Mouse (Mus musculus) ES-E14 (cell line): ENCODE results near the gene Srgap2. TPM values are rescaled to one million over a fixed set of nuclear protein-coding genes. Genes with fewer than 3 reads are reported as not detected.

Experiments
- DNase-seq: peaks from one replicate; pipeline ENCODE4 v3.0.0-alpha.2; 2013; ENCODE audit warnings: low read depth, low spot score
- H3K27ac ChIP-seq: 2 replicates; pipeline ENCODE4 v1.5.1; 2012; ENCODE audit warnings: low read depth, mild to moderate bottlenecking, low read length, moderate library complexity, mixed read lengths; ENCODE audit not compliant: poor library complexity, insufficient read depth, severe bottlenecking
- H3K36me3 ChIP-seq: 2 replicates; pipeline ENCODE4 v1.6.1; 2012; ENCODE audit warnings: mild to moderate bottlenecking, low read length, moderate library complexity, mixed read lengths; ENCODE audit not compliant: control insufficient read depth, poor library complexity, insufficient read depth, severe bottlenecking
- H3K4me1 ChIP-seq, 2 experiments: fragments of 150-350 bp in 1 of 2; sonication (generic) in 1 of 2; 2 replicates each; pipeline ENCODE4 v1.6.1; 2012; ENCODE audit warnings: low read length in 2 of 2, mild to moderate bottlenecking in 1 of 2, mixed read lengths in 1 of 2; ENCODE audit not compliant: control insufficient read depth in 2 of 2, insufficient read depth in 2 of 2, poor library complexity in 1 of 2
- H3K4me3 ChIP-seq, 2 experiments: fragments of 150-350 bp in 1 of 2; sonication (generic) in 1 of 2; 2 replicates each; pipeline ENCODE4 v1.5.1; 2012; ENCODE audit warnings: low read length in 2 of 2, low read depth in 1 of 2, mild to moderate bottlenecking in 1 of 2, mixed read lengths in 1 of 2; ENCODE audit not compliant: insufficient read depth in 1 of 2, poor library complexity in 1 of 2, severe bottlenecking in 1 of 2
- H3K9ac ChIP-seq: 2 replicates; pipeline ENCODE4 v1.6.1; 2012; ENCODE audit warnings: low read depth, mild to moderate bottlenecking, low read length, mixed read lengths; ENCODE audit not compliant: poor library complexity, insufficient read depth, severe bottlenecking
- H3K9me3 ChIP-seq: fragments of 150-350 bp; sonication (generic); 2 replicates; pipeline ENCODE4 v1.6.1; 2012; ENCODE audit warnings: low read depth, mild to moderate bottlenecking, low read length; ENCODE audit not compliant: control insufficient read depth, insufficient read depth
- CHD2 ChIP-seq: IDR thresholded peaks from 2 replicates; pipeline ENCODE4 v1.6.1; 2014; ENCODE audit warnings: mild to moderate bottlenecking, low read depth, low read length, inconsistent platforms
- HCFC1 ChIP-seq: IDR thresholded peaks from 2 replicates; pipeline ENCODE4 v1.6.1; 2012; ENCODE audit warnings: low read length, inconsistent platforms, borderline replicate concordance; ENCODE audit not compliant: insufficient read depth
- MAFK ChIP-seq: IDR thresholded peaks from 2 replicates; pipeline ENCODE4 v1.6.1; 2014; ENCODE audit warnings: mild to moderate bottlenecking, low read depth, low read length, inconsistent platforms; ENCODE audit not compliant: insufficient read depth
- ZC3H11A ChIP-seq: IDR thresholded peaks from 2 replicates; pipeline ENCODE4 v1.6.1; 2012; ENCODE audit warnings: low read depth, mild to moderate bottlenecking, inconsistent platforms, low read length, borderline replicate concordance
- ZNF384 ChIP-seq: IDR thresholded peaks from 2 replicates; pipeline ENCODE4 v1.6.1; 2012; ENCODE audit warnings: low read depth, low read length, inconsistent platforms
- in situ Hi-C, 2 experiments: fragments of 600-800 bp; cut with MboI; formaldehyde crosslinking; loops; one replicate each; pipeline ENCODE4 v1.15.1; 2025; ENCODE audit warnings: low sequenced_read_pairs in 2 of 2, inconsistent platforms in 1 of 2; ENCODE audit not compliant: unreplicated experiment in 2 of 2
- total RNA-seq: library from RNA; depleted of rRNA; stranded (reverse); fragments of 300-350 nt; gene quantifications from 2 replicates; pipeline ENCODE4 v1.2.3, GENCODE M21; 2012; rRNA removed

Gene Srgap2
- total RNA-seq, 1 experiment = 26.4 TPM

- Histone ChIP-seq H3K9ac (no peak overlapping the region), H3K4me3 (no peak overlapping the region), H3K4me1 (no peaks in the 10 kb centered on the region), H3K9me3 (no peaks in the 10 kb centered on the region), H3K27ac (no peak overlapping the region), H3K36me3 (no peaks in the 10 kb centered on the region)
- in situ Hi-C loops = no loop called here
- TF ChIP-seq MAFK (no peak), HCFC1 (no peak), ZC3H11A (no peak), CHD2 (no peak), ZNF384 (no peak)
- DNase-seq = no peak
These were observed 284.2 kb downstream of the Srgap2 start for GRCm38 (mm10) chr1:131242956-131243355.

- H3K9me3 ChIP-seq = no peaks in the 10 kb centered on the region
- no peaks in the 10 kb centered on the region for H3K36me3 ChIP-seq
- H3K27ac ChIP-seq = no peak overlapping the region
- no peak overlapping the region for H3K4me3 ChIP-seq
- TF ChIP-seq ZNF384 (no peak), ZC3H11A (no peak), MAFK (no peak), CHD2 (no peak), HCFC1 (no peak)
- H3K9ac ChIP-seq = no peak overlapping the region
- in situ Hi-C loops = no loop called here
- no peak for DNase-seq
- H3K4me1 ChIP-seq = no peaks in the 10 kb centered on the region
These were observed 287.5 kb downstream of the Srgap2 start for GRCm38 (mm10) chr1:131239576-131240193.

GRCm38 (mm10) chr1:131238931-131239381 is 288.2 kb downstream of the Srgap2 start:
- H3K9ac ChIP-seq = no peak overlapping the region
- DNase-seq = no peak
- H3K36me3 ChIP-seq = no peaks in the 10 kb centered on the region
- H3K27ac ChIP-seq = no peak overlapping the region
- TF ChIP-seq ZC3H11A (no peak), CHD2 (no peak), ZNF384 (no peak), HCFC1 (no peak)
- no peaks in the 10 kb centered on the region for H3K4me1 ChIP-seq
- in situ Hi-C loops = no loop called here
- H3K4me3 ChIP-seq = no peak overlapping the region
- no peaks in the 10 kb centered on the region for H3K9me3 ChIP-seq

GRCm38 (mm10) chr1:131236077-131236476 is 291.1 kb downstream of the Srgap2 start:
- H3K27ac ChIP-seq = no peak overlapping the region

More at GRCm38 (mm10) chr1:131236077-131236476, 291.1 kb downstream of the Srgap2 start:
- Histone ChIP-seq H3K9me3 (no peaks in the 10 kb centered on the region), H3K4me3 (no peak overlapping the region), H3K36me3 (no peaks in the 10 kb centered on the region), H3K4me1 (no peaks in the 10 kb centered on the region), H3K9ac (no peak overlapping the region)
- DNase-seq = no peak
- in situ Hi-C loops = no loop called here
- TF ChIP-seq ZC3H11A = no peak

Other genes starting within 250 kb of the Srgap2 start
- 4.2 and 4.5 TPM in 2 replicates for gene Ikbke, start 247.7 kb downstream of the Srgap2 start, total RNA-seq
- 3.5 and 5.8 TPM in 2 replicates for gene Fam72a, start 551 bp upstream of the Srgap2 start, total RNA-seq
- gene Avpr1b, start 71.9 kb upstream of the Srgap2 start, total RNA-seq = not detected in 2 replicates
- gene Ctse, start 111.0 kb upstream of the Srgap2 start, total RNA-seq = not detected in 2 replicates
- 0.16 and 0.18 TPM in 2 replicates for gene Rab7b, start 161.3 kb upstream of the Srgap2 start, total RNA-seq
- gene Slc26a9, start 216.7 kb upstream of the Srgap2 start, total RNA-seq = 0.32 and 0.36 TPM in 2 replicates